Mouse (Mus musculus) 3134 (cell line): ENCODE data around the gene Hsd17b14.
"Not testable (repeated sequence)": the region's sequence is repeated elsewhere in the genome, so short reads cannot be mapped to it uniquely, and the experiment has no call there.

Source experiments
- DNase-seq: peaks from one replicate; pipeline ENCODE4 v3.0.0-alpha.2; 2011; ENCODE audit warnings: low spot score; ENCODE audit not compliant: insufficient read length; ENCODE audit errors: extremely low read depth

Hsd17b14 gene

GRCm38 (mm10) chr7:45554744-45555143 lies at the start of gene Hsd17b14:
Gene Hsd17b14 (plus strand): TSS chr7:45554893.
- DNase-seq = no peak

GRCm38 (mm10) chr7:45507583-45507982 lies 47.1 kb upstream of the Hsd17b14 start:
- DNase-seq = no peak

GRCm38 (mm10) chr7:45508561-45508960 lies 46.1 kb upstream of the Hsd17b14 start:
- DNase-seq = no peak

GRCm38 (mm10) chr7:45509181-45509882 lies 45.4 kb upstream of the Hsd17b14 start:
- peak; percentile 35 for DNase-seq

- peak; percentile 88 for DNase-seq
Measured at GRCm38 (mm10) chr7:45509912-45510787, 44.5 kb upstream of the Hsd17b14 start, which contains the start of gene Nucb1. Gene Nucb1 (minus strand): TSS chr7:45510406.

GRCm38 (mm10) chr7:45514411-45514810 lies 40.3 kb upstream of the Hsd17b14 start:
- DNase-seq = no peak

- DNase-seq = no peak
Measured at GRCm38 (mm10) chr7:45515436-45515835, 39.3 kb upstream of the Hsd17b14 start.

- not testable (repeated sequence) for DNase-seq
Measured at GRCm38 (mm10) chr7:45516846-45517245, 37.8 kb upstream of the Hsd17b14 start.

- no peak for DNase-seq
Measured at GRCm38 (mm10) chr7:45518618-45519017, 36.1 kb upstream of the Hsd17b14 start.

GRCm38 (mm10) chr7:45519345-45520120 lies 35.2 kb upstream of the Hsd17b14 start:
- no peak for DNase-seq

GRCm38 (mm10) chr7:45520605-45521004 lies 34.1 kb upstream of the Hsd17b14 start:
- no peak for DNase-seq

- DNase-seq = no peak
Measured at GRCm38 (mm10) chr7:45521728-45522184, 32.9 kb upstream of the Hsd17b14 start.

- DNase-seq = no peak
Measured at GRCm38 (mm10) chr7:45522194-45522752, 32.4 kb upstream of the Hsd17b14 start.

- DNase-seq = no peak
Measured at GRCm38 (mm10) chr7:45522957-45523676, 31.6 kb upstream of the Hsd17b14 start.

- DNase-seq = no peak
Measured at GRCm38 (mm10) chr7:45523678-45524170, 31.0 kb upstream of the Hsd17b14 start.

- peak; percentile 57 for DNase-seq
Measured at GRCm38 (mm10) chr7:45524841-45525621, 29.7 kb upstream of the Hsd17b14 start.

- DNase-seq = peak; percentile 96
Measured at GRCm38 (mm10) chr7:45525809-45526473, 28.8 kb upstream of the Hsd17b14 start, which contains the start of the genes Ppp1r15a and Plekha4. Gene Ppp1r15a (minus strand): TSS chr7:45526268. Gene Plekha4 (plus strand): TSS chr7:45526330.

- no peak for DNase-seq
Measured at GRCm38 (mm10) chr7:45526474-45527120, 28.1 kb upstream of the Hsd17b14 start.
